Mouse (Mus musculus) thymus, postnatal 36 days (tissue): ENCODE data around the gene Ube2q2.
"Not testable (repeated sequence)": the region's sequence is repeated elsewhere in the genome, so short reads cannot be mapped to it uniquely, and the experiment has no call there.

Experiments used
- DNase-seq, 2 experiments: peaks; one replicate each; pipeline ENCODE4 v3.0.0; 2022; ENCODE audit warnings: mixed read lengths in 2 of 2

Gene Ube2q2

GRCm38 (mm10) chr9:55243280-55243679 lies 94.6 kb downstream of the Ube2q2 start:
- no peak for DNase-seq

GRCm38 (mm10) chr9:55244079-55244478 lies 95.4 kb downstream of the Ube2q2 start:
- no peak for DNase-seq

GRCm38 (mm10) chr9:55245057-55245750 lies 96.5 kb downstream of the Ube2q2 start:
- not testable (repeated sequence) for DNase-seq

DNA sequence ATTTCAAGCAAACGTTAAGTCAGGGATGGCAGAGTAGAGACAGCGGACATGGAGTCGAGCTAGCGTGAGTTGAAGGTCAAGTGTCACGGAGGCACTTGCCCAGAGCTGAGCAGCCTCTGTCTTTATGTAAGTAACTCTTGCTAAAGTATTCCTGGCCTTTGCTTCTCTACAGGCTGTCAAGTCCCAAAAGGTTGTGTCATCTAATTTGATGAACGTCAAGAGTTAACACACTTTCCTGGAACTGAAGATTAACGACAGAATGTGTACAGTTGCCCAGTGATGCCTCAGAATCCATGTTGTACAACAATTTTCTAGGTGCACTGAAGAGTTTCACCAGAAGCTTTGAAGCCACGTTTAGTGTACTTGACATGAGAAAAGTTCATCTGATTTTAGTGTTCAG lies 97.8 kb downstream of the Ube2q2 start:
- no peak for DNase-seq

GRCm38 (mm10) chr9:55246918-55247317 lies 98.3 kb downstream of the Ube2q2 start:
- DNase-seq, result no peak

- no peak for DNase-seq
These were observed 99.8 kb downstream of the Ube2q2 start for GRCm38 (mm10) chr9:55248465-55248864.

DNA sequence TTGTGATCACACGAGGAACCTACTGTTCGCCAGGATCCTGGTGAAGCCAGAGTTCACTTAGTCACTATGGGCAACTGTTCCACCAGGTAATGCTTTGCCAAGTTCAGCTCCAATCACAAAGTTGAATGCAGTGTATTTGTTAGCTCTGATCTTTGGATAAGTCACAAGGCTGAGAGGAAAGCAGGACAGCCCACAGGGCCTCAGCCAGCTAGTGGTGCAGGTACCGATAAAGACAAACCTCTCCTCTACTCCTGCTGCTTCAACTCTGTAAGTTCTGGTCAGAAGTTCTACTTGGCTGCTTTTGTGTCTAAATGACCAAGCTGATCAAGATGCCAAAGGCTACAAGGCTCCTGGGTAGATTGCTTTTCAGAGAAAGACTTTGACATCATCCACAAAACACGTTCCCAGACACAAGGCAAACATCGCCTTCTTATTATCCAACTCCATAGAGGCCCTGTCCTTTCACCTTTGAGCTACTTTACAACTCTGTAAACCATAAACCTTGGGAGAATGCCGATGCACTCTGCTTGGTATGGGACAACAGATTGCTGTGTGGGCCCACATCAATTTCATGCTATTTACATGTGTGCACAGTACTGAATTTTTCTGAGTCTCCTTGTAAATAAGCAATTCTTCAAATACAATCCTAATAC lies 102.1 kb downstream of the Ube2q2 start:
- DNase-seq, result no peak

GRCm38 (mm10) chr9:55252097-55252496 lies 103.4 kb downstream of the Ube2q2 start:
- DNase-seq, result peak in 1 of 2 experiments; percentile 9

DNA sequence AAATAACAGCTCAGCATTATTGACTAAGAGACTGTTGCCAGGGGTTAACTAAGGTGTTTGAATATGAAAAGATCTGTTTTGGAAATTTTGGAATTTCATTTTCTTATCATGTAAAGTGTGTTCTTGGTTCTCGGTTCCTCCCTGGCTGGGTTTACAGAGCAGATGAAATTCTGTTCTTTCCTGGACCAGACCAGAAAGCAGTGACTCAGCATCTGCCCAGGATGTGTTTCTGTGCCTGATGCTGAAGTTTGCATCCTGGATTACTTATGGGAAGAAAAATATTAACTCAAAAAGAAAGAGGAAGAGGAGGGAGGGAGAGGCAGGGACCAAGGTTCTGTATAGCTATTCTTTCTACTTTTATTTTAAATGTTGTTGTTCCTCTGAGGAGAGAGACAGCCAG lies 105.2 kb downstream of the Ube2q2 start:
- DNase-seq, result no peak

- DNase-seq, result no peak
These were observed 106.4 kb downstream of the Ube2q2 start for GRCm38 (mm10) chr9:55255056-55255455.

GRCm38 (mm10) chr9:55255604-55256003 lies 107.0 kb downstream of the Ube2q2 start:
- DNase-seq, result no peak

GRCm38 (mm10) chr9:55257105-55257504 lies 108.5 kb downstream of the Ube2q2 start:
- DNase-seq, result no peak
